Mouse (Mus musculus): Measurements from ENCODE around the gene Slc9a3r1.

The Slc9a3r1 gene

DNA sequence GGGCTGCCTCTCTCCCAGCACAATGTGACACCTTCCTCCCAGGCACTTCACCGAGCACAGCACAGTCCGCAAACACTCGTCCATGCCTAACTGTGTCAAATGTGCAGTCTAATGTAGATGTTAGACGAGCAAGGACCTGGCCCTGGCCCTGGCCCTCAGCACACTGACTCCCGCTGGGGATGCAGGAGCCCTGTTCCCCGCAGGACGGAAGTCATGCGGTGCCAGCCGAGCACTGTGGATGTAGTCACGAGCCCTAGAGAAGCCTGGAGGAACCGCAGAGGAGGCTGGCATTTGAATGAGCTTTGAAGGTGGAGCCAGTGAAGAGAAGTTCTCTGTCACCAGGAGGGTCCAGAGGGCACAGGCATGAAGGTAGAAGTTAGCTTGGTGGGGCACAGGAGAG is 60.3 kb downstream of the Slc9a3r1 start:
- intact Hi-C loops (cut with DNase I): no loop called here

DNA sequence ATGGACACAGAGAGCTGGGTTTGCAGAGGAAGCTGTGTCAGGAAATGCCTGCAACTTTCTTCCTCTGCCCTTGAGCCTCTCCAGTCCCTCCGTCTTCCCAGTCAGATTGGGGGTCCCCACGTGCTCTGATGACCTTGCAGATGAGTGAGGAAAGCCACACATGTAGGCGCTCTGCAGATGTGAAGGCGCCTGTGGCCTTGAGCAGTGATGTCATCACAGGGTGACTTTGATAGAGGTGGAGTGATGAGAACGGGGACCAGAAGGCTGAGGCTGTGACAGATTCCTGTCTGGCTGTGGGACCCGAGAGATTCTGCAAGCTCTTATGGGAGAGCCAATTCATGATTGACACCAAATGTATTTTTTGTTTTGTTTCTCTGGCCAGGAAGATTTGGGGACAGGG is 60.7 kb downstream of the Slc9a3r1 start:
- intact Hi-C loops (cut with DNase I): no loop called here

- intact Hi-C loops (cut with DNase I): no loop called here
Observed at GRCm38 (mm10) chr11:115224889-115225288, 61.7 kb downstream of the Slc9a3r1 start.

GRCm38 (mm10) chr11:115225301-115225700 is 62.2 kb downstream of the Slc9a3r1 start:
- intact Hi-C loops (cut with DNase I): no loop called here

- intact Hi-C loops (cut with DNase I): no loop called here
Observed at GRCm38 (mm10) chr11:115226811-115227491, 63.8 kb downstream of the Slc9a3r1 start.

- intact Hi-C loops (cut with DNase I): no loop called here
Observed at GRCm38 (mm10) chr11:115227640-115228039, 64.5 kb downstream of the Slc9a3r1 start.

GRCm38 (mm10) chr11:115228430-115228829 is 65.3 kb downstream of the Slc9a3r1 start:
- intact Hi-C loops (cut with DNase I): no loop called here

DNA sequence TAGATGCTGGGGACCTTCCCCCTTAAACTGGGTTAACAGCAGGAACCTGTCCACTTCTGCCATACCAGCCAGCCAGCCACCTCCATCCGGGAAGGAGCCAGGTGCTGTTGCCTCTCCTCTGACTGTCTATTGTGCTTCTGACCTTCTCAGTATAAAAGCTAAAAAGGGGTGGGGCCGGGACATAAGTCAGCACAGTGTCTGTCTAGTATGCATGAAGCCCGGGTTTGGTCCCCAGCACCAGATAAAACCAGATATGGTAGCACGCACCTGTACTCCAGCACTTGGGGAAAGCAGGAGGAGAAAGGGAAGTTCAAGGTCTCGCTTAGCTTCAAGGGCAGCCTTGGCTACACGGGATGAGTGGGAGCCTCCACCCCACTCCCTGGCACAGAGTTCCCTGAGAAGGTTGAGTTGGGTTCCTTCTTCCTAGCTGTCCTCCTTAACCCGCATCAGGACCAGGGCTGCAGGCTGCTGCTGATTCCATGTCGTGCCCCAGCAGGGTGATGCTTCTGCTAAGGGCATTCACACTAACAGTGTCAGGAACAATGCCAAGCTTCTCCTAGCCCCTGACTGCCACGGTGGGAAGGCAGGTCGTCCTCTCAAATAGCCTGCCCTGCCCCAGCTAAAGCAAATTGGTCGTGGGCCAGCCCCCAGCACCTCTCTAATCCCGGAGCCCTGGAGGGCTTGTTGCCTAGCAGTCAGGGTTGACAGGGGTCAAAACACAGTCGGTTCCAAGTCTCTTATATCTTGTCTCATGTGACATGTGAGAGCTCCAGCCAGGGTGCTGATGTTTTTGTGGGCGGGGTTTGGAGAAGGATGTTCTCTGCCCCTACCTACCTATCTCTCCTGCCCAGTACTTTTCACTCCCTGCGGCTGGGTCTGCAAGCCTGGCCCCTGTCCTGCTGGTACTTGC is 66.1 kb downstream of the Slc9a3r1 start:
- intact Hi-C loops (cut with DNase I): no loop called here
